Mouse (Mus musculus) limb, embryonic 15.5 days (tissue): ENCODE results near the gene Pgls. TPM values are rescaled to one million over a fixed set of nuclear protein-coding genes. Genes with fewer than 3 reads are reported as not detected.

Source experiments
- ATAC-seq: fragments of 200-750 bp; cut with Nextera tagmentation; 2 replicates; pipeline ENCODE4 v1.8.0; 2017; ENCODE audit warnings: low read depth, moderate TSS enrichment; ENCODE audit not compliant: insufficient number of reproducible peaks, low FRiP score, low TSS enrichment
- H3K27ac ChIP-seq: fragments of 300-500 bp; sonication (generic); 2 replicates; pipeline ENCODE4 v1.5.1; 2015; ENCODE audit warnings: moderate library complexity, mild to moderate bottlenecking, inconsistent platforms
- H3K27me3 ChIP-seq: fragments of 300-500 bp; sonication (generic); 2 replicates; pipeline ENCODE4 v1.6.1; 2015; ENCODE audit warnings: inconsistent platforms
- H3K36me3 ChIP-seq: fragments of 300-500 bp; sonication (generic); 2 replicates; pipeline ENCODE4 v1.6.1; 2015; ENCODE audit warnings: inconsistent platforms
- H3K4me1 ChIP-seq: fragments of 300-500 bp; sonication (generic); 2 replicates; pipeline ENCODE4 v1.6.1; 2015; ENCODE audit warnings: inconsistent platforms
- H3K4me2 ChIP-seq: fragments of 300-500 bp; sonication (generic); 2 replicates; pipeline ENCODE4 v1.6.1; 2015; ENCODE audit warnings: mild to moderate bottlenecking, inconsistent platforms
- H3K4me3 ChIP-seq: fragments of 300-500 bp; sonication (generic); 2 replicates; pipeline ENCODE4 v1.5.1; 2015; ENCODE audit warnings: mild to moderate bottlenecking, inconsistent platforms
- H3K9ac ChIP-seq: fragments of 300-500 bp; sonication (generic); 2 replicates; pipeline ENCODE4 v1.6.1; 2015; ENCODE audit warnings: inconsistent platforms
- H3K9me3 ChIP-seq: fragments of 300-500 bp; sonication (generic); 2 replicates; pipeline ENCODE4 v1.6.1; 2016; ENCODE audit warnings: inconsistent platforms
- WGBS: fragments of 180-500 bp; shearing (Covaris S2); methylation state at CpG from one replicate; pipeline ENCODE4 v1.1.7; 2015; 5-methylcytosine and 5-hydroxymethylcytosine counted together
- polyA plus RNA-seq: library from polyadenylated mRNA; unstranded; fragments of >200 nt; fragmentation: Nextera tagmentation; extraction: Ambion mirVana; gene quantifications from 2 replicates; pipeline ENCODE4 v1.2.1, GENCODE M21; 2015

Gene Pgls
- polyA plus RNA-seq, 1 experiment from 2014 or later: 200 TPM

DNA sequence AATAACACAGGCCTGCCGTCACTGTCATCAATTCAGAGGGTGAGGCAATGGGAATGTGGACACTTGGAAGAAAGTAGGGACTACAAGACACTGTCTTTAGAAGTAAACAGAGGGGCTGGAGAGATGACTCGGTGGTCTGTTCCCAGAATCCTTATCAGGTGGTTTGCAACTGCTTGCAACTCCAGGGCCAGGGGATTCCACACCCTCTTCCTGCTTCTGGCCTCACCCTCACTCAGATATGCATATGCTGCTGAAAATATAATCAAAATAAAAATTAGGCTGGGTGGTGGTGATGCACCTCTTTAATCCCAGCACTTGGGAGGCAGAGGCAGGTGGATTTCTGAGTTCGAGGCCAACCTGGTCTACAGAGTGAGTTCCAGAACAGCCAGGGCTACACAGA lies 31.9 kb upstream of the Pgls start:
- ATAC-seq: no peak
- Histone ChIP-seq H3K27ac (no peak overlapping the region), H3K36me3 (no peaks in the 10 kb centered on the region), H3K9me3 (no peaks in the 10 kb centered on the region), H3K4me3 (no peak overlapping the region), H3K4me2 (no peak overlapping the region), H3K4me1 (peaks cover 23% of the 10 kb centered on the region), H3K27me3 (peaks cover 87% of the 10 kb centered on the region), H3K9ac (no peak overlapping the region)
- WGBS: 75% methylated on average over 3 of the region's 3 CpGs

DNA sequence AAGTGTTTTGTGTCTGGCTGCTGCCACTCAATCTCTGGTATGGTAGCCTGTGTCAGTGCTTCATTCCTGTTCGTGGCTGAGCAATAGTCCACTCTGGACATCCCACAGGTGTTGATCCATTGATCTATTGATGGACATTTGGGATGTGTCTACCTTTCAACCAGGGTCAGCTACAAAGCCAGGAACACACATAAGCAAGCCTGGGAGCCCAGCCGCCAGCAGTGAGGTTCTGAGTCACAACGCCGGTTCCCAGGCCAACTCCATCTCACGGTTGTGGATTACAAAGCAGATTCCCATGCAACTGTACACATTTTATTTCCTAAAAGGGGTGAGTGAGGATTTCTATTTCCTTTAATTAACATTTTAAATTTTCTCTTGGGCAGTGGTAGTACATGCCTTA lies 31.2 kb upstream of the Pgls start:
- ATAC-seq: no peak
- Histone ChIP-seq H3K36me3 (no peaks in the 10 kb centered on the region), H3K4me2 (no peak overlapping the region), H3K27ac (no peak overlapping the region), H3K4me1 (peaks cover 23% of the 10 kb centered on the region), H3K9ac (no peak overlapping the region), H3K27me3 (peaks cover 84% of the 10 kb centered on the region), H3K9me3 (no peaks in the 10 kb centered on the region), H3K4me3 (no peak overlapping the region)
- WGBS: 84% methylated on average over 5 of the region's 5 CpGs

DNA sequence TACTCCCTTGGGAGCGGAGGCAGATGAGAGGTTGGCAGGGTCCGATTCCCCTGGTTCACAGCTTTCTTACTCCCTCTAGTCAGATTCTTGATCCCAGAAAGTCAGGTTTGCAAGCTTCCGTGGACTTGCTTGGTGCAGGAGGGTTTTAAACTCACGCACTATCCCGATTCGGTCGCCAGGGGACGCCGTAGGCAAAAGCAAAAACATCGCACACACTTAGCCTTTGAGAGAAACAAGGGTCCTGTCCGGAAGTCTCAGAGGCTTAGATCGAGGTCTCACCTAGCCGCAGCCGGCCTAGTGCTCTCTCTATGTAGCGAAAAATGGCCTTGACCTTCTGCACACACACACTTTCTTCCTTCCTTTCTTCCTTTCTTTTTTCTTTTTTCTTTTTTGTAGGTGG lies 30.6 kb upstream of the Pgls start:
- H3K36me3 ChIP-seq: no peaks in the 10 kb centered on the region
- no peak overlapping the region for H3K4me3 ChIP-seq
- no peak overlapping the region for H3K27ac ChIP-seq
- H3K9me3 ChIP-seq: no peaks in the 10 kb centered on the region
- H3K4me2 ChIP-seq: no peak overlapping the region
- H3K9ac ChIP-seq: no peak overlapping the region
- H3K27me3 ChIP-seq: peaks cover 83% of the 10 kb centered on the region
- H3K4me1 ChIP-seq: peaks cover 23% of the 10 kb centered on the region
- ATAC-seq: no peak
- WGBS: 4% methylated on average over 15 of the region's 15 CpGs

DNA sequence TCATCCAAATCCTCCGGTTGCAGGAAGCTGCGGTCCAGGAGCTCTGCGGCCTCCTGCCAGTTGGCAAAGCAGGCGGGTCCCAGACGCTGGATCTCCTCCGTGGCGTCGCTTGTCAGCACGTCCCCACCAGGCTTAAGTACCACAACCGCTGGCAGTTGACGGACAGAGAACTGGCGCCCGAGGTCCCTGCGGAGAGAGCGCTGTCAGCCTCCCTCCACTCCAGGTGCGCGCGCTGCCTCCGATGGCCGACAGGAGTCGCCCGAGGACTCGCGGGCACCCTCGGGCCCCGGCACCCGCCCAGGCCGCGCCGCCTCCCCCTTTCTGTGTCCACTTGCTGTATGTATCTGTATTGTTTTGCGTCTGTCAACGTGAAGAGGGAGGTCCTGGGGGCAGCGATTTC lies 29.2 kb upstream of the Pgls start:
- no peaks in the 10 kb centered on the region for H3K36me3 ChIP-seq
- 1% methylated on average over 33 of the region's 33 CpGs for WGBS
- H3K27me3 ChIP-seq: peaks cover 77% of the 10 kb centered on the region
- H3K9me3 ChIP-seq: no peaks in the 10 kb centered on the region
- peak overlapping the region; percentile 54 for H3K4me2 ChIP-seq
- H3K9ac ChIP-seq: no peak overlapping the region
- peaks cover 23% of the 10 kb centered on the region for H3K4me1 ChIP-seq
- H3K27ac ChIP-seq: no peak overlapping the region
- peak overlapping the region; percentile 32 for H3K4me3 ChIP-seq
- no peak for ATAC-seq

DNA sequence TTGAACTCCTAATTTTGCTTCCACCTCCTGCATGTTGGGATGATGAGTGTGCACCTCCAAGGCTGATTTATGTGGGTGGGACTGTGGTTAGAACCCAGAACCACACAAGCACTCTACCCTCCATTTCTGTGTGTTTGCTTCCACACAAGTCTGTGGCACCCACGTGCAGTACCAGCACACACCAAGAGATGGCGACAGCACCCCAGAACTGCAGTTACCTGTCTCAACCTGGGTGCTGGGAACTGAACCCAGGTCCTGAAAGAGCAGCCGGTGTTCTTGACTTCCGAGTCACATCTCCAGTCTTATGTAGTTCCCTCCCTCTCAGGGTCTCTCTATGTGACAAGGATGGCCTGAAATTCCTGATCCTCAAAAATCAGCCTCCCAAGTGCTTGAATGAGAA lies 28.0 kb upstream of the Pgls start:
- Histone ChIP-seq H3K9ac (no peak overlapping the region), H3K27me3 (peaks cover 73% of the 10 kb centered on the region), H3K4me3 (no peak overlapping the region), H3K4me1 (peaks cover 21% of the 10 kb centered on the region), H3K36me3 (no peaks in the 10 kb centered on the region), H3K27ac (no peak overlapping the region), H3K4me2 (no peak overlapping the region), H3K9me3 (no peaks in the 10 kb centered on the region)
- WGBS: 86% methylated on average over 4 of the region's 4 CpGs
- no peak for ATAC-seq

DNA sequence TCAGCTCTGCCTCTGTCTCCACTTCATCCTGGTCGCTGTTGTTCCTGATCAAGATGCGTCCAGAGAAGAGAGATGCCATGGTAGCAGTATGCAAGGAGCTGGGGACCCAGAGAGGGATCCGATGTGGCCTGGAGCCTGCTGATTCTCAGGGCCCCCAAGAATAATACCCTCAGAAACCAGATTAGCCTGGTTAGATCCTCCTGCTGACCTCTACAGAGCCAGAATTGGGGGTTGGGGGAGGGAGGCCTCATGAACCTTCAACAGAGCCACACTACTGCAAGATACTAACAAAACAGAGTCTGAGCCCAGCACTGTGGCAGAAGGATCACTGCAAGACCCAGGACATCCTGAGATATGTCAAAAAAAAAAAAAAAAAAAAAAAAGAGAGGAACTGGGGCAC lies 25.5 kb upstream of the Pgls start, which contains the start of gene Nxnl1:
Gene Nxnl1 (minus strand): TSS at position 101 of the 400 bp plus-strand sequence.
- H3K27me3 ChIP-seq: peaks cover 51% of the 10 kb centered on the region

DNA sequence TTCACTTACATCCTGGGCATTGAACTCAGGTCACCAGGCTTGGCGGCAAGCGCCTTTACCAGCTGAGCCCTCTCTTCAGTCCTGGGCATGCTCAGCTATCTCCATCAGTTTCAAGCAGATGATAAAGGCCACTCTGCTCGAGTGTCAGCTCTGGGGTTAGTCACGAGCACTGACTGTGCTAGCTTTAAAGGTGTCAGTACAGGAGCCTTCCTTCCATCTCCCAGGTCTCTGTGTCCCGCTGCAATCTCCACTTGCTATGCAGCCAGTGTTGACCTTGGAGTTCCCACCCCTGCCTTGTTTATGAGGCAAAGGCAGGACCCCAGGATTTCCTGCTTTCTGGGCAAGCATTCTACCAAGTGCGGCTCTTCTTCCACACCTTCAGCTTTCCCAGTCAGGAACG lies 24.4 kb upstream of the Pgls start:
- Histone ChIP-seq H3K9ac (no peak overlapping the region), H3K4me1 (peaks cover 38% of the 10 kb centered on the region), H3K27ac (0 out of 2 replicates have a peak overlapping the region, but pooled peaks have one; percentile 3), H3K4me2 (no peak overlapping the region), H3K9me3 (no peaks in the 10 kb centered on the region), H3K27me3 (peaks cover 41% of the 10 kb centered on the region), H3K36me3 (no peaks in the 10 kb centered on the region), H3K4me3 (no peak overlapping the region)
- WGBS: 69% methylated on average over 7 of the region's 7 CpGs
- no peak for ATAC-seq

More for the DNA sequence above, 25.5 kb upstream of the Pgls start, which contains the start of gene Nxnl1:
- H3K4me1 ChIP-seq: peaks cover 31% of the 10 kb centered on the region
- H3K9ac ChIP-seq: no peak within 1 kb of the TSS
- ATAC-seq: no peak
- no peak within 1 kb of the TSS for H3K4me3 ChIP-seq
- no peaks in the 10 kb centered on the region for H3K9me3 ChIP-seq
- no peak within 1 kb of the TSS for H3K4me2 ChIP-seq
- no peaks in the 10 kb centered on the region for H3K36me3 ChIP-seq
- H3K27ac ChIP-seq: no peak within 1 kb of the TSS
- 71% methylated on average over 3 of the region's 3 CpGs for WGBS

DNA sequence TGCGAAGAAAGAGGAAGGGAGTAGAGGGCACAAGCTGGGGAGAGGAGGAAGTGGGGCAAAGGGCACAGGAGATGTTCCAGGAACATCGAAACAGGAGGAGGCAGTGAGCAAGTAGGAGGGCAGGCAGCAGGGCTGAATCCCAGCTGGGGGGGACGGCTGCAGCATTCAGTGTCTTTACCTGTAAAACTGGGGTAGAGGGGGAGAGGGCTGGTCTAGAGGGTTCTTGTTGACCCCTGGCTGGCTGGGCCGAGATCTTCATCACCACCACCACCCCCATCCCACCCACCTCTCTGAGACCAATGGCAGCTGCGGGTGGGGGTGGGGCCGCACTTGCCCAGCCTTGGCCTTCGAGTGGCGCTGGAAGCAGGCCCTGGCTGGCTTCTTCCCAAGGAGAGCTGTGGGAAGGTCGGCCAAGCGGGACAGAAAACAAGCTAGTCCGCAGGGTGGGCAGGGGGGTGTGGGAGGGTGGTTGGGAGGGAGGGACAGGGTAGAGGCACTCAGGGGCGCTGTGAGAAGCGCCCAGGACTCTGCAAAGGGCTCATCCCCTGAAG lies 23.5 kb upstream of the Pgls start, which contains the start of gene Slc27a1:
Gene Slc27a1 (plus strand): TSS at position 496 of the 551 bp plus-strand sequence.
- Histone ChIP-seq H3K36me3 (no peaks in the 10 kb centered on the region), H3K27ac (peak within 1 kb of the TSS; percentile 87), H3K4me2 (peak within 1 kb of the TSS; percentile 84), H3K27me3 (peaks cover 33% of the 10 kb centered on the region), H3K9me3 (no peaks in the 10 kb centered on the region), H3K4me3 (peak within 1 kb of the TSS; percentile 64), H3K4me1 (peaks cover 40% of the 10 kb centered on the region), H3K9ac (peak within 1 kb of the TSS; percentile 35; the same call in 1 of the 2 replicates)
- no peak for ATAC-seq
- 7% methylated on average over 13 of the region's 13 CpGs for WGBS

DNA sequence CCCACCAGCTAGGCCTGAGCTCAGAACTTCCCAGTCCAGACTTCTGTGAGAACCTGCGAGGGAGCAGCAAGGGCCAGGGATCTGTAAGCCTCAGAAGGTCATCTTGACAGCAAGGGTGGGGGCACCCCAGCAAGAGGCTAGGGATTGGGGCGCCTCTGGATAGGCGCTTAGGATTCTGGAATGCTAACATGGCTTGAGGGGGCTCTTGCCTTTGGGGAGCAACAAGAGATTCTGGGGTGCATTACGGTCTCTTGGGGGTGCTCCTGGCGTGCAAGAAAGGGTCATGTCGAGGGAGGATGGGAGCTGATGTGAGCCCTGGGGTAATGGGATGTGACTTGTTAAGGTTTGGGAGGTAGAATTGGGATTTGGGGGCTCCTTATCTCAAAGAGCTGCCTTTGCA lies 23.0 kb upstream of the Pgls start:
- Histone ChIP-seq H3K4me3 (peak overlapping the region; percentile 64), H3K9me3 (no peaks in the 10 kb centered on the region), H3K4me1 (peaks cover 40% of the 10 kb centered on the region), H3K27ac (peak overlapping the region; percentile 87), H3K27me3 (peaks cover 29% of the 10 kb centered on the region), H3K4me2 (peak overlapping the region; percentile 84), H3K9ac (peak overlapping the region; percentile 35; the same call in 1 of the 2 replicates), H3K36me3 (no peaks in the 10 kb centered on the region)
- ATAC-seq: no peak
- WGBS: 16% methylated on average over 6 of the region's 6 CpGs

DNA sequence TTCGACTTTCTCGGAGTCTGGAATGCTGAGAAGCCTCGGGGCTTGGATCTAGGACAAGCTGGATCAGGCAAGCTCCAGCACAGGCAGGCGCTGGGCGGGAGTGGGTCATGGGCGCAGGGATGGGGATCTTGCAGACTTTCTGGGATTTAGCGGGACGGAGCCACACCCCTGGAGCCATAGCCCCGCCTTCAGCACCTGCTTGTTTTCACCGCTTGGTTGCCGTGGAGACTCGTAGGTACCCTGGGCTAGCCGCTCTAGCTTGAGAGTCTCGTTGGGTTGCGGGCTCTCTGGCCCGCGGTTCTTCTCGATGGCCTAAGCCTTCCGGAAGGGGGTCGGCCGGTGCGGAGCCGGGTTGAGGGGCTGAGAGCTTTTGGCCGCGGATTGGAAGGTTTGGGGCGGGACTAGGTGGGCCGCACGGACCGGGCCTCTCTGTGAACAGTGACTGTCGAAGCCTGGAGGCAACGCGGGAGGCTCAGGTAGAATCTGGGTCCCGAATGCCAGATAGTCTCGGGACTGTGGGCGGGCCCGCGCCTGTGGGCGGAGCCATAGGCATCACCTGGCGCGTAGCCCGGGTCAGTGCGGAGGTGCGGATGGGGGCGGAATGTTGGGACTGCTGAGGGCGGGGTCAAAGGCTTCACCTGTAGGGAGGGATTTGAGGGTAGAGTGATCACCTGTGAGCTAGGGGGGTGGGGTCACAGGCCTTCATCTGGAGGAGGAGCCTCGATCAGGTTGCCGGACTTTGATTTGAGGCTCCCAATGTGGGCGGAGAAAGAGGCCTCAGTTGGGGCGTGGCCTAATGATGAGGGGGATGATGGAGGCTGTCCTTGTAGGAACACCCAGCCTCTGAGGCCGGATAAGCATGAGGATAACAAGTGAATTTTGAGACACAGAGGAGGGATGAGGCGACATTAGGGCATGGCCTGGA lies 22.3 kb upstream of the Pgls start:
- peak; percentile 76 for ATAC-seq
- Histone ChIP-seq H3K4me3 (peak overlapping the region; percentile 64), H3K9ac (peak overlapping the region; percentile 35; the same call in 1 of the 2 replicates), H3K27ac (peak overlapping the region; percentile 87), H3K27me3 (peaks cover 28% of the 10 kb centered on the region; the same call in 1 of the 2 replicates), H3K36me3 (no peaks in the 10 kb centered on the region), H3K9me3 (no peaks in the 10 kb centered on the region), H3K4me1 (peaks cover 40% of the 10 kb centered on the region), H3K4me2 (peak overlapping the region; percentile 84)
- under 1% methylated on average over 51 of the region's 51 CpGs for WGBS

DNA sequence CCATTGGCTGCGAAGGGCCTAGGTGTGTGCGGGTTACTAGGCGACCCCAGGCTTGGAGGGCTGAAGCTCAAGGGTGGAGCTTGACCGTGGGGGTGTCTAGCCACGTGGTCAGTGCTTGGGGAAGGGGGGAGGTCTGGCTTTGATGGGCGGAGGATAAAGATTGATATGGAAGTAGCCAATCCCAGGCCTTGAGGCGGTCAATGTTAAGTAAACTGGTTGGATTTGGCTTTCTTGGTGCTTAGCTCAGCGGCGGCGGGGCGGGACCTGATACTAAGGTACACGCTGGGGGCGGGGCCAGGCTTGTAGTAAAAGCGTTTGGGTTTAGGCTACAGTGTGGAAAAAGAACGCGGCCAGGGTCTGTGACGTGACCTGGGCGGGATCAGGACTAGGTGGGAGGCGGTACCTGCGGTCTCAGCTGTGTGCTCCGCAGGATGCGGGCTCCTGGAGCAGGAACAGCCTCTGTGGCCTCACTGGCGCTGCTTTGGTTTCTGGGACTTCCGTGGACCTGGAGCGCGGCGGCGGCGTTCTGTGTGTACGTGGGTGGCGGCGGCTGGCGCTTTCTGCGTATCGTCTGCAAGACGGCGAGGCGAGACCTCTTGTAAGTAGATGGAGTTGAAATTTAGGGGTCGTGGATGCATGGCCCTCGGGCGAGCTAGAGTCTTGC lies 21.6 kb upstream of the Pgls start:
- Histone ChIP-seq H3K27ac (peak overlapping the region; percentile 87), H3K27me3 (peaks cover 26% of the 10 kb centered on the region; the same call in 1 of the 2 replicates), H3K4me2 (peak overlapping the region; percentile 84), H3K36me3 (no peaks in the 10 kb centered on the region), H3K4me3 (peak overlapping the region; percentile 64), H3K9ac (peak overlapping the region; percentile 48), H3K9me3 (no peaks in the 10 kb centered on the region), H3K4me1 (peaks cover 40% of the 10 kb centered on the region)
- ATAC-seq: peak; percentile 90
- under 1% methylated on average over 41 of the region's 41 CpGs for WGBS
